Mouse (Mus musculus): Measurements from ENCODE around the gene Jade2. TPM values are rescaled to one million over a fixed set of nuclear protein-coding genes. Genes with fewer than 3 reads are reported as not detected.

Gene Jade2
- polyA plus RNA-seq, 1 experiment from 2014 or later: 0.56 TPM

- H3K4me3 ChIP-seq: no peak overlapping the region
- H3K9me3 ChIP-seq: no peaks in the 10 kb centered on the region
- no peaks in the 10 kb centered on the region for H3K4me1 ChIP-seq
- WGBS: 89% methylated on average over 11 of the region's 11 CpGs
- ATAC-seq (replicated peaks): no peak
- H3K27me3 ChIP-seq (replicated peaks): no peaks in the 10 kb centered on the region
- no peaks in the 10 kb centered on the region for H3K36me3 ChIP-seq (replicated peaks)
- H3K27ac ChIP-seq: no peak overlapping the region
- no peak overlapping the region for H3K4me2 ChIP-seq
- no peak overlapping the region for H3K9ac ChIP-seq
These were observed 17.5 kb downstream of the Jade2 start for GRCm38 (mm10) chr11:51839973-51840372.

GRCm38 (mm10) chr11:51839106-51839505 is 18.3 kb downstream of the Jade2 start:
- ATAC-seq (replicated peaks): no peak
- Histone ChIP-seq H3K4me2 (no peak overlapping the region), H3K4me1 (no peaks in the 10 kb centered on the region), H3K9me3 (no peaks in the 10 kb centered on the region), H3K27ac (no peak overlapping the region), H3K36me3 (replicated peaks) (no peaks in the 10 kb centered on the region), H3K4me3 (no peak overlapping the region), H3K9ac (no peak overlapping the region), H3K27me3 (replicated peaks) (no peaks in the 10 kb centered on the region)
- 80% methylated on average over 2 of the region's 2 CpGs for WGBS

GRCm38 (mm10) chr11:51837164-51838153 is 20.0 kb downstream of the Jade2 start:
- Histone ChIP-seq H3K27me3 (replicated peaks) (no peaks in the 10 kb centered on the region), H3K27ac (no peak overlapping the region), H3K9me3 (no peaks in the 10 kb centered on the region), H3K9ac (no peak overlapping the region), H3K4me3 (no peak overlapping the region), H3K4me2 (no peak overlapping the region), H3K4me1 (peaks cover 1% of the 10 kb centered on the region; the same call in 1 of the 2 replicates), H3K36me3 (replicated peaks) (no peaks in the 10 kb centered on the region)
- no peak for ATAC-seq (replicated peaks)
- WGBS: 69% methylated on average over 8 of the region's 8 CpGs

GRCm38 (mm10) chr11:51836506-51836905 is 20.9 kb downstream of the Jade2 start:
- Histone ChIP-seq H3K4me2 (no peak overlapping the region), H3K36me3 (replicated peaks) (no peaks in the 10 kb centered on the region), H3K9ac (no peak overlapping the region), H3K4me1 (peaks cover 3% of the 10 kb centered on the region; the same call in 1 of the 2 replicates), H3K9me3 (no peaks in the 10 kb centered on the region), H3K27me3 (replicated peaks) (no peaks in the 10 kb centered on the region), H3K4me3 (no peak overlapping the region), H3K27ac (no peak overlapping the region)
- 92% methylated on average over 6 of the region's 6 CpGs for WGBS
- ATAC-seq (replicated peaks): no peak

GRCm38 (mm10) chr11:51835598-51835997 is 21.9 kb downstream of the Jade2 start:
- H3K4me3 ChIP-seq: no peak overlapping the region
- no peak overlapping the region for H3K4me2 ChIP-seq
- H3K9me3 ChIP-seq: no peaks in the 10 kb centered on the region
- 96% methylated on average over 12 of the region's 12 CpGs for WGBS
- no peak for ATAC-seq (replicated peaks)
- no peaks in the 10 kb centered on the region for H3K27me3 ChIP-seq (replicated peaks)
- peaks cover 3% of the 10 kb centered on the region; the same call in 1 of the 2 replicates for H3K4me1 ChIP-seq
- no peak overlapping the region for H3K9ac ChIP-seq
- no peaks in the 10 kb centered on the region for H3K36me3 ChIP-seq (replicated peaks)
- no peak overlapping the region for H3K27ac ChIP-seq

GRCm38 (mm10) chr11:51834067-51834411 is 23.4 kb downstream of the Jade2 start:
- ATAC-seq (replicated peaks): no peak
- no peaks in the 10 kb centered on the region for H3K36me3 ChIP-seq (replicated peaks)
- no peak overlapping the region for H3K4me3 ChIP-seq
- H3K9ac ChIP-seq: no peak overlapping the region
- no peak overlapping the region for H3K27ac ChIP-seq
- H3K9me3 ChIP-seq: no peaks in the 10 kb centered on the region
- no peaks in the 10 kb centered on the region for H3K27me3 ChIP-seq (replicated peaks)
- H3K4me2 ChIP-seq: no peak overlapping the region
- peaks cover 3% of the 10 kb centered on the region; the same call in 1 of the 2 replicates for H3K4me1 ChIP-seq
- WGBS: 95% methylated on average over 8 of the region's 8 CpGs

- WGBS: 92% methylated on average over 10 of the region's 10 CpGs
- Histone ChIP-seq H3K4me3 (no peak overlapping the region), H3K4me1 (peaks cover 3% of the 10 kb centered on the region; the same call in 1 of the 2 replicates), H3K9ac (no peak overlapping the region), H3K27me3 (replicated peaks) (no peaks in the 10 kb centered on the region), H3K27ac (no peak overlapping the region), H3K4me2 (no peak overlapping the region), H3K9me3 (no peaks in the 10 kb centered on the region), H3K36me3 (replicated peaks) (no peaks in the 10 kb centered on the region)
- ATAC-seq (replicated peaks): no peak
These were observed 23.9 kb downstream of the Jade2 start for GRCm38 (mm10) chr11:51833393-51834066.

GRCm38 (mm10) chr11:51832992-51833391 is 24.5 kb downstream of the Jade2 start:
- no peak overlapping the region for H3K4me2 ChIP-seq
- H3K4me3 ChIP-seq: no peak overlapping the region
- H3K9ac ChIP-seq: no peak overlapping the region
- 80% methylated on average over 5 of the region's 5 CpGs for WGBS
- no peaks in the 10 kb centered on the region for H3K27me3 ChIP-seq (replicated peaks)
- no peaks in the 10 kb centered on the region for H3K9me3 ChIP-seq
- ATAC-seq (replicated peaks): no peak
- H3K27ac ChIP-seq: no peak overlapping the region
- peaks cover 3% of the 10 kb centered on the region; the same call in 1 of the 2 replicates for H3K4me1 ChIP-seq
- H3K36me3 ChIP-seq (replicated peaks): no peaks in the 10 kb centered on the region

- no peaks in the 10 kb centered on the region for H3K36me3 ChIP-seq (replicated peaks)
- H3K9me3 ChIP-seq: no peaks in the 10 kb centered on the region
- no peak; the same call in 1 of the 2 replicates for ATAC-seq (replicated peaks)
- no peak overlapping the region for H3K27ac ChIP-seq
- H3K9ac ChIP-seq: no peak overlapping the region
- H3K27me3 ChIP-seq (replicated peaks): no peaks in the 10 kb centered on the region
- H3K4me2 ChIP-seq: no peak overlapping the region
- peaks cover 3% of the 10 kb centered on the region; the same call in 1 of the 2 replicates for H3K4me1 ChIP-seq
- H3K4me3 ChIP-seq: no peak overlapping the region
- WGBS: 52% methylated on average over 4 of the region's 4 CpGs
These were observed 25.2 kb downstream of the Jade2 start for GRCm38 (mm10) chr11:51831962-51832909.

- H3K9ac ChIP-seq: no peak overlapping the region
- H3K4me3 ChIP-seq: no peak overlapping the region
- no peak overlapping the region for H3K27ac ChIP-seq
- H3K4me1 ChIP-seq: peaks cover 3% of the 10 kb centered on the region; the same call in 1 of the 2 replicates
- no peak for ATAC-seq (replicated peaks)
- WGBS: 92% methylated on average over 19 of the region's 19 CpGs
- no peaks in the 10 kb centered on the region for H3K9me3 ChIP-seq
- no peaks in the 10 kb centered on the region for H3K36me3 ChIP-seq (replicated peaks)
- no peaks in the 10 kb centered on the region for H3K27me3 ChIP-seq (replicated peaks)
- H3K4me2 ChIP-seq: no peak overlapping the region
These were observed 32.5 kb downstream of the Jade2 start for GRCm38 (mm10) chr11:51824867-51825424.

- no peaks in the 10 kb centered on the region for H3K36me3 ChIP-seq (replicated peaks)
- 96% methylated on average over 3 of the region's 3 CpGs for WGBS
- no peaks in the 10 kb centered on the region for H3K9me3 ChIP-seq
- peaks cover 3% of the 10 kb centered on the region; the same call in 1 of the 2 replicates for H3K4me1 ChIP-seq
- no peak overlapping the region for H3K4me2 ChIP-seq
- H3K27me3 ChIP-seq (replicated peaks): no peaks in the 10 kb centered on the region
- H3K4me3 ChIP-seq: no peak overlapping the region
- no peak for ATAC-seq (replicated peaks)
- no peak overlapping the region for H3K9ac ChIP-seq
- H3K27ac ChIP-seq: no peak overlapping the region
These were observed 33.3 kb downstream of the Jade2 start for GRCm38 (mm10) chr11:51823963-51824753.
